Mouse (Mus musculus) hindbrain, embryonic 15.5 days (tissue): Measurements from ENCODE around the gene Rassf5. TPM values are rescaled to one million over a fixed set of nuclear protein-coding genes. Genes with fewer than 3 reads are reported as not detected.

Source experiments
- ATAC-seq: fragments of 200-750 bp; cut with Nextera tagmentation; 2 replicates; pipeline ENCODE4 v1.8.0; 2017; ENCODE audit warnings: low read depth, moderate number of reproducible peaks, moderate TSS enrichment; ENCODE audit not compliant: low FRiP score
- H3K27ac ChIP-seq: fragments of 300-500 bp; sonication (generic); replicated peaks from 2 replicates; pipeline ENCODE4 v1.5.1; 2015; ENCODE audit warnings: mild to moderate bottlenecking, inconsistent platforms
- H3K27me3 ChIP-seq: fragments of 300-500 bp; sonication (generic); 2 replicates; pipeline ENCODE4 v1.6.1; 2015; ENCODE audit warnings: control low read depth, inconsistent platforms
- H3K36me3 ChIP-seq: fragments of 300-500 bp; sonication (generic); 2 replicates; pipeline ENCODE4 v1.6.1; 2015; ENCODE audit warnings: control low read depth, inconsistent platforms
- H3K4me1 ChIP-seq: fragments of 300-500 bp; sonication (generic); replicated peaks from 2 replicates; pipeline ENCODE4 v1.6.1; 2015; ENCODE audit warnings: control low read depth, inconsistent platforms
- H3K4me2 ChIP-seq: fragments of 300-500 bp; sonication (generic); 2 replicates; pipeline ENCODE4 v1.6.1; 2015; ENCODE audit warnings: moderate library complexity, mild to moderate bottlenecking, inconsistent platforms
- H3K4me3 ChIP-seq: fragments of 300-500 bp; sonication (generic); 2 replicates; pipeline ENCODE4 v1.5.1; 2015; ENCODE audit warnings: mild to moderate bottlenecking, inconsistent platforms
- H3K9ac ChIP-seq: fragments of 300-500 bp; sonication (generic); 2 replicates; pipeline ENCODE4 v1.6.1; 2015; ENCODE audit warnings: inconsistent platforms
- H3K9me3 ChIP-seq: fragments of 300-500 bp; sonication (generic); 2 replicates; pipeline ENCODE4 v1.6.1; 2016; ENCODE audit warnings: control low read depth, inconsistent platforms
- WGBS: fragments of 180-500 bp; shearing (Covaris S2); methylation state at CpG from one replicate; pipeline ENCODE4 v1.1.7; 2015; 5-methylcytosine and 5-hydroxymethylcytosine counted together
- polyA plus RNA-seq: library from polyadenylated mRNA; unstranded; fragments of >200 nt; fragmentation: Nextera tagmentation; extraction: Ambion mirVana; gene quantifications from 2 replicates; pipeline ENCODE4 v1.2.1, GENCODE M21; 2015

Rassf5 gene
- 4.8 and 5.7 TPM in 2 replicates for polyA plus RNA-seq

DNA sequence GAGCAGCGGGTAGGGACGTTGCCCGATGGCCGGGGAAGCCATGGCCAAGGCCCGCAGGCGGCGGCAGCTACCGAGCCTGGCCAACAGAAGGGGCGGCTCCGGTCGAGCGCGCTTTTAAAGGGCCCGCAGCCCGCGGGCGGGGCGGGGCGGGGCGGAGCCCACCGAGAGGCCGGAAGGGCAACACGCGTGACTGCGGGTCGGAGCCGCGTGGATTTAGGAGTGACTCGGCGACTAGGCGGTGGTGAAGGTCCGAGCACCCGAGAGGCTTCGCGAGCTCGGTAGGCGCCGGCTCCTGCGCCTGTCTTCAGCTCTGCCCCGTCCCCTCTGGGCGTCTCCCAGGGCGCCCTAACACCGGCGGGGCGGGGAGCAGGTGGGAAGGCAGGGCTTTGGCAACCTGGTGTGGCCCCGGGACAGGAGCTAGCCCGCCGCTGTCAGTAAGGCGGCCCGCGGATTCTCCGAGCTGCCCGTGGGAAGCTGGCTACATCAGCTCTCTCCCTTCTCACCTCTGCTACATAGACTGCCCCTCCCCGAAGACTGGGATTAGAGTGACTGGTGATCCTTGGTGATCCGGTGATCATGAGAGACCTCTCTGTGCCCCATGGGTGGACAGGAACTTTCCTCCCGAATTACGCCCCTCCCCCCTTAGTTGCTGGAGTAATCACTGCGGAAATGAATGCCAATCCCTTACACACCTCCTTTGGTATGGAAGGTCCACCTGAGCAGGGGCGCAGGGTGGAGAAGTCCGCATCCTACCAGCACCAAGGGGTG lies at the start of gene Rassf5:
Gene Rassf5, minus strand, starts transcription at position 170 of the 768 bp plus-strand sequence.
- H3K27ac ChIP-seq, result peak within 1 kb of the TSS; percentile 56
- H3K9ac ChIP-seq, result peak within 1 kb of the TSS; percentile 86
- no peaks in the 10 kb centered on the region for H3K9me3 ChIP-seq
- WGBS, result 2% methylated on average over 59 of the region's 60 CpGs
- H3K4me1 ChIP-seq, result peaks cover 47% of the 10 kb centered on the region
- no peaks in the 10 kb centered on the region for H3K36me3 ChIP-seq
- H3K4me2 ChIP-seq, result peak within 1 kb of the TSS; percentile 98
- H3K27me3 ChIP-seq, result no peaks in the 10 kb centered on the region
- peak within 1 kb of the TSS; percentile 89 for H3K4me3 ChIP-seq
- peak; percentile 69 for ATAC-seq

DNA sequence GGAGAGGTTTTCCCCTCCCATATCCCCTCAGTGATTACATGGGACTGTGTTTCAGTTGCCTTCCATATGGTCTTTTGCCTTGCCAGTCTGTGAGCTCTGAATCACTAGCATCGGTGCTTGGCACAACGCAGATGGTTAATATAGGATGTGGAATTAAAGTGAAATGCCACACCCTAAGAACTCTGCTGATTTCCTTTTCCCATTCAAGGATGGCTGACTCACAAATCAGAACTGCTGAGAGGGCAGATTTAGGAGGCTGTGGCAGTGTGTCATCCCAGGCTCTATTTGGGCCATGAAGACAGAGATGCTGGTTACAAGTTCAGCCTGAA lies 48.8 kb upstream of the Rassf5 start:
- Histone ChIP-seq H3K4me1 (no peaks in the 10 kb centered on the region), H3K27me3 (no peaks in the 10 kb centered on the region), H3K4me3 (no peak overlapping the region), H3K4me2 (no peak overlapping the region), H3K36me3 (peaks cover 50% of the 10 kb centered on the region), H3K9ac (no peak overlapping the region), H3K27ac (no peak overlapping the region), H3K9me3 (no peaks in the 10 kb centered on the region)
- WGBS, result 76% methylated on average over 2 of the region's 2 CpGs
- no peak for ATAC-seq

- Histone ChIP-seq H3K4me1 (no peaks in the 10 kb centered on the region), H3K4me2 (no peak overlapping the region), H3K27me3 (no peaks in the 10 kb centered on the region), H3K9ac (no peak overlapping the region), H3K9me3 (no peaks in the 10 kb centered on the region), H3K4me3 (no peak overlapping the region), H3K27ac (no peak overlapping the region), H3K36me3 (peaks cover 51% of the 10 kb centered on the region)
- WGBS, result 78% methylated on average over 4 of the region's 4 CpGs
- no peak for ATAC-seq
Observed at GRCm38 (mm10) chr1:131293221-131293921, 48.3 kb upstream of the Rassf5 start.

- Histone ChIP-seq H3K9me3 (no peaks in the 10 kb centered on the region), H3K4me2 (no peak overlapping the region), H3K9ac (no peak overlapping the region), H3K27me3 (no peaks in the 10 kb centered on the region), H3K36me3 (peaks cover 38% of the 10 kb centered on the region), H3K4me3 (no peak overlapping the region), H3K4me1 (no peaks in the 10 kb centered on the region), H3K27ac (no peak overlapping the region)
- WGBS, result 48% methylated on average over 2 of the region's 2 CpGs
- ATAC-seq, result no peak
Observed at GRCm38 (mm10) chr1:131290648-131291047, 45.6 kb upstream of the Rassf5 start.

- H3K9me3 ChIP-seq, result no peaks in the 10 kb centered on the region
- WGBS, result 90% methylated on average over 6 of the region's 6 CpGs
- ATAC-seq, result no peak
Observed at GRCm38 (mm10) chr1:131288938-131289337, 43.9 kb upstream of the Rassf5 start.

DNA sequence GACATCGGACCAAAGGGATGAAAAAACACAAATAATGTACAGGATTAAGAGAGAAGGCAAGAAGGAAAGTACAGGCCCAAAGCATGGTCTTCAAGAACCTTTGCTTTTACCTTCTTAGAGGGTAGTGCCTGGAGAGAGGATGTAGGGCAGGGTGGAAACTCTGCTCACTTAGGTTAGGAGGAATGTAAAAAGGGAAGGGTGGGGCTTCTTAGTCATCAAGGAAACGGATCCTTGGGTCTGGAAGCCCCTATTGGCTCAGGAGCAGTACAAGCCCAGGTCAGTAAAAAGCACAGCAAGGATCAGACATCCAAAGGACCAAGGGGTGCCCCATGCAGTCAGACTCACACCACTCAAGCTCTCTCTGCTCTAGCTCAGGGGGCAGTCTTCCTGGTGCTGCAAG lies 42.2 kb upstream of the Rassf5 start:
- Histone ChIP-seq H3K36me3 (peaks cover 28% of the 10 kb centered on the region), H3K9ac (no peak overlapping the region), H3K4me3 (no peak overlapping the region), H3K27ac (no peak overlapping the region), H3K27me3 (no peaks in the 10 kb centered on the region), H3K4me1 (peaks cover 5% of the 10 kb centered on the region; the same call in 1 of the 2 replicates), H3K4me2 (no peak overlapping the region), H3K9me3 (no peaks in the 10 kb centered on the region)
- 75% methylated on average over 2 of the region's 2 CpGs for WGBS
- no peak for ATAC-seq

More at GRCm38 (mm10) chr1:131288938-131289337, 43.9 kb upstream of the Rassf5 start:
- Histone ChIP-seq H3K36me3 (peaks cover 33% of the 10 kb centered on the region), H3K4me2 (no peak overlapping the region), H3K9ac (no peak overlapping the region), H3K4me3 (no peak overlapping the region), H3K27me3 (no peaks in the 10 kb centered on the region), H3K27ac (no peak overlapping the region), H3K4me1 (peaks cover 5% of the 10 kb centered on the region; the same call in 1 of the 2 replicates)

DNA sequence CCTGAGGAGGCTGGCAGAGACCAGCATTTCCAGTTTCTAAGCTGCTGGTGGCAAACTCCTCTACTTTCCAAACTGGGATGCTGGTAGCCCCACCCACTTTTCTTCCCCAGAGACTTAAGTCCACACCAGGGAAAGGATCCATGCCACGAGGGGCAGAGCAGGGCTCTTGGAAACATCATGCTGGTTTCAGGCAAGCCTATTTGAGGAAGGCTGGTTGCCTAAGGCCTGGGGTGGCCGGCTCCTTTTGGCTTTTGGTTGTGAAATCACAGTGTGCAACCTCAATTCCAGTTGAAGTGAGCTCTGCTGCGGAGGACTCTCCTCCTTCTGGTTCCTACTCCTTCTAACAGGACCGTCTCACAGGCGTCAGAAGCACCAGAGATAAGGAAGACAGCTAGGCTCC lies 41.7 kb upstream of the Rassf5 start:
- Histone ChIP-seq H3K27ac (no peak overlapping the region), H3K4me1 (peaks cover 5% of the 10 kb centered on the region; the same call in 1 of the 2 replicates), H3K9ac (no peak overlapping the region), H3K4me2 (no peak overlapping the region), H3K9me3 (no peaks in the 10 kb centered on the region), H3K36me3 (peaks cover 23% of the 10 kb centered on the region), H3K27me3 (no peaks in the 10 kb centered on the region), H3K4me3 (no peak overlapping the region)
- no peak for ATAC-seq
- 86% methylated on average over 5 of the region's 5 CpGs for WGBS

GRCm38 (mm10) chr1:131284616-131285015 lies 39.6 kb upstream of the Rassf5 start:
- no peak for ATAC-seq
- no peak overlapping the region for H3K4me2 ChIP-seq
- peaks cover 5% of the 10 kb centered on the region; the same call in 1 of the 2 replicates for H3K4me1 ChIP-seq
- peak overlapping the region; percentile 34; the same call in 1 of the 2 replicates for H3K27ac ChIP-seq
- H3K9ac ChIP-seq, result no peak overlapping the region
- WGBS, result 84% methylated on average over 4 of the region's 4 CpGs
- no peak overlapping the region for H3K4me3 ChIP-seq
- no peaks in the 10 kb centered on the region for H3K9me3 ChIP-seq
- H3K27me3 ChIP-seq, result no peaks in the 10 kb centered on the region
- H3K36me3 ChIP-seq, result peaks cover 14% of the 10 kb centered on the region

- Histone ChIP-seq H3K9ac (no peak overlapping the region), H3K27me3 (no peaks in the 10 kb centered on the region), H3K4me3 (no peak overlapping the region), H3K4me1 (peaks cover 5% of the 10 kb centered on the region; the same call in 1 of the 2 replicates), H3K4me2 (no peak overlapping the region), H3K9me3 (no peaks in the 10 kb centered on the region), H3K27ac (peak overlapping the region; percentile 34; the same call in 1 of the 2 replicates), H3K36me3 (peaks cover 13% of the 10 kb centered on the region)
- ATAC-seq, result 0 out of 2 replicates have a peak, but pooled peaks have one; percentile 29
- WGBS, result 71% methylated on average over 1 of the region's 1 CpGs
Observed at GRCm38 (mm10) chr1:131284167-131284566, 39.1 kb upstream of the Rassf5 start.

- H3K27ac ChIP-seq, result no peak overlapping the region
- no peak overlapping the region for H3K4me3 ChIP-seq
- H3K36me3 ChIP-seq, result peaks cover under 1% of the 10 kb centered on the region; the same call in 1 of the 2 replicates
- WGBS, result 61% methylated on average over 4 of the region's 4 CpGs
- no peaks in the 10 kb centered on the region for H3K9me3 ChIP-seq
- no peak overlapping the region for H3K9ac ChIP-seq
- H3K4me1 ChIP-seq, result peaks cover 5% of the 10 kb centered on the region; the same call in 1 of the 2 replicates
- no peaks in the 10 kb centered on the region for H3K27me3 ChIP-seq
- no peak for ATAC-seq
- no peak overlapping the region for H3K4me2 ChIP-seq
Observed at GRCm38 (mm10) chr1:131281731-131282130, 36.7 kb upstream of the Rassf5 start.

DNA sequence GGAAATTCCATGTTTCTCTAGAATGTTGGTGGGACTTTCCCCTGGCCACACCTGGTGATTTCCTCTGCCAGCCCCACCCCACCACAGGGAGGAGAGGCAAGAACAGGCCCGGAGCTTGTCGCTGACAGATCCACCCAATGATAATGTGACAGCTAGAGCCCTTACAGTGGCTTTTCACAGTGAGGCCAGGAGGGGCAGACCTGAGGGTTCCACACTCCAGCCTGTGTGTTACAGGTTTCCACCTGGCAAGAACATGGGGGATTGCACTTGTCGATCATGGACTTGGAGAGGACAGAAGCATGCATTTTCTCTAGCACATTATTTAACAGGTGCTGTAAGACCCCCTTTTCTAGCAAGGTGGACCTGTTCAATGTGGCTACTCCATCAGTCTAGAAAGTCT lies 35.2 kb upstream of the Rassf5 start:
- Histone ChIP-seq H3K9ac (no peak overlapping the region), H3K4me1 (peaks cover 5% of the 10 kb centered on the region; the same call in 1 of the 2 replicates), H3K4me2 (no peak overlapping the region), H3K36me3 (no peaks in the 10 kb centered on the region), H3K27ac (no peak overlapping the region), H3K9me3 (no peaks in the 10 kb centered on the region), H3K27me3 (no peaks in the 10 kb centered on the region), H3K4me3 (no peak overlapping the region)
- ATAC-seq, result no peak
- 61% methylated on average over 3 of the region's 3 CpGs for WGBS

GRCm38 (mm10) chr1:131279456-131279776 lies 34.4 kb upstream of the Rassf5 start, which contains the start of gene Ikbke:
Gene Ikbke, minus strand, starts transcription at chr1:131279606.
- H3K36me3 ChIP-seq, result no peaks in the 10 kb centered on the region
- 58% methylated on average over 4 of the region's 4 CpGs for WGBS
- peak within 1 kb of the TSS; percentile 17; the same call in 1 of the 2 replicates for H3K4me3 ChIP-seq
- no peak within 1 kb of the TSS for H3K27ac ChIP-seq
- H3K9ac ChIP-seq, result no peak within 1 kb of the TSS
- H3K27me3 ChIP-seq, result no peaks in the 10 kb centered on the region
- no peaks in the 10 kb centered on the region for H3K4me1 ChIP-seq
- no peak for ATAC-seq
- peak within 1 kb of the TSS; percentile 31 for H3K4me2 ChIP-seq
- no peaks in the 10 kb centered on the region for H3K9me3 ChIP-seq
